Comparison of ENCODE assay signal across 8 mouse cellular contexts in the genomic region with DNA sequence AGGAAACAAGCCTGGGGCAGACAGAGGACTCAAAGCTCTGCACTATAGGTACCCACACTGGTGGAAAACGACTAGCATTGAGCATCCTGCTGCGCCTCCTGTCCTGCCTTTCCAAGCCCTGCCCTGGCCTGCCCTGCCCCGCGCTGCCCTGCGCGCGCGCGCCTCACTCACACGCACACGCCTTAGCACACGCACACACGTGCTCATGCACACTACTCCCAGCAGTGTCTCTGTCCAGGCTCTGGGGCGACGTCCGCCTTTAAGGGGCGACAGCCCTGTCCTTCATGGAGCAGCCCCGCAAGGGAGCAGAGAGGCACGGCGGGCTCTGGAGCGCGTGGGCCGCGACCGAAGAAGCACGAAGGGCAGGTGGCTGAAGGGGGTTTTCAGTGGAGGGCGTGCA. TPM values are rescaled to one million over a fixed set of nuclear protein-coding genes. Genes with fewer than 3 reads are reported as not detected.
DNase-seq lines count a peak whose midpoint lies in the region; ATAC-seq and TF ChIP-seq lines count a peak whose summit lies in the region.
"Had no signal": no experiment of that assay in that cellular context is flagged by ENCODE, and none has a peak within 500 bp of the region (broad histone marks: within the 10 kb centered on the region; RNA-seq: fewer than 3 reads in every experiment).

No protein-coding gene starts in this region.

- no peaks in the 10 kb centered on the region for H3K9me3 ChIP-seq in liver, embryonic 12.5 days (replicated peaks)
- H3K9me3 ChIP-seq in intestine, postnatal 0 days (ENCODE audit: control insufficient read depth) = no peaks in the 10 kb centered on the region
- no peaks in the 10 kb centered on the region for H3K9me3 ChIP-seq in neural tube, embryonic 11.5 days (ENCODE audit: control insufficient read depth, low read length)

- H3K4me1 ChIP-seq in liver, embryonic 12.5 days = no peaks in the 10 kb centered on the region
- H3K4me1 ChIP-seq in embryonic fibroblast, embryonic 13.5 days (ENCODE audit: control insufficient read depth, insufficient read depth, low read length) = no peaks in the 10 kb centered on the region
- H3K4me1 ChIP-seq in intestine, postnatal 0 days (replicated peaks; ENCODE audit: control insufficient read depth, insufficient read depth, low read length) = no peaks in the 10 kb centered on the region
- peaks cover 18% of the 10 kb centered on the region for H3K4me1 ChIP-seq in neural tube, embryonic 11.5 days (ENCODE audit: control insufficient read depth, insufficient read depth, low read length)

- H3K27ac ChIP-seq in liver, embryonic 12.5 days = no peak overlapping the region
- H3K27ac ChIP-seq in embryonic fibroblast, embryonic 13.5 days (ENCODE audit: insufficient read depth, low read length) = no peak overlapping the region
- no peak overlapping the region for H3K27ac ChIP-seq in intestine, postnatal 0 days (ENCODE audit: low read depth, low read length)
- peak overlapping the region; percentile 89 for H3K27ac ChIP-seq in neural tube, embryonic 11.5 days (ENCODE audit: low read depth, low read length)

- no peak for DNase-seq in liver
- peak; percentile 65 for DNase-seq in neural tube, embryonic 11.5 days (ENCODE audit: low spot score)
- DNase-seq in adrenal gland, postnatal 10 days = no peak

- 7% methylated on average over 27 of the region's 27 CpGs for WGBS in liver, embryonic 12.5 days (ENCODE audit: insufficient replicate concordance)
- WGBS in intestine, postnatal 0 days = 2% methylated on average over 27 of the region's 27 CpGs
- 0% methylated on average over 26 of the region's 27 CpGs for WGBS in neural tube, embryonic 11.5 days

- TF ChIP-seq POLR2A in embryonic fibroblast, embryonic 13.5 days (IDR thresholded peaks at IDR 0.05; ENCODE audit: low read depth, low read length) = no peak

- H3K4me2 ChIP-seq in liver, embryonic 12.5 days = peak overlapping the region; percentile 18; the same call in 1 of the 2 replicates
- H3K4me2 ChIP-seq in intestine, postnatal 0 days (replicated peaks; ENCODE audit: low read depth) = peak overlapping the region; percentile 17; the same call in 1 of the 2 replicates
- H3K4me2 ChIP-seq in neural tube, embryonic 11.5 days (ENCODE audit: low read depth) = peak overlapping the region; percentile 94

- no peaks in the 10 kb centered on the region for H3K36me3 ChIP-seq in liver, embryonic 12.5 days
- H3K36me3 ChIP-seq in intestine, postnatal 0 days (ENCODE audit: control insufficient read depth, insufficient read depth) = no peaks in the 10 kb centered on the region
- H3K36me3 ChIP-seq in neural tube, embryonic 11.5 days (ENCODE audit: control insufficient read depth, insufficient read depth, low read length) = no peaks in the 10 kb centered on the region

- H3K4me3 ChIP-seq in liver, embryonic 12.5 days = no peak overlapping the region
- peak overlapping the region; percentile 5; the same call in 1 of the 2 replicates for H3K4me3 ChIP-seq in embryonic fibroblast, embryonic 13.5 days (ENCODE audit: insufficient read depth, low read length)
- H3K4me3 ChIP-seq in intestine, postnatal 0 days (ENCODE audit: low read depth, low read length) = peak overlapping the region; percentile 23; the same call in 1 of the 2 replicates
- peak overlapping the region; percentile 95 for H3K4me3 ChIP-seq in neural tube, embryonic 11.5 days (ENCODE audit: low read depth, low read length)

- no peak overlapping the region for H3K9ac ChIP-seq in liver, embryonic 12.5 days
- no peak overlapping the region for H3K9ac ChIP-seq in intestine, postnatal 0 days (ENCODE audit: low read depth, low read length)
- peak overlapping the region; percentile 71 for H3K9ac ChIP-seq in neural tube, embryonic 11.5 days (ENCODE audit: low read length)

- ATAC-seq in liver, embryonic 12.5 days = no peak
- 0 out of 2 replicates have a peak, but pooled peaks have one; percentile 22 for ATAC-seq in intestine, postnatal 0 days
- ATAC-seq in neural tube, embryonic 11.5 days (ENCODE audit: insufficient read depth, low FRiP score, low TSS enrichment) = peak; percentile 48
- no peak for ATAC-seq in monocyte, adult 5-6 weeks (replicated peaks; ENCODE audit: insufficient number of reproducible peaks, low FRiP score, low TSS enrichment, poor library complexity, severe bottlenecking)

- no peak for TF ChIP-seq CTCF in embryonic fibroblast, embryonic 13.5 days (IDR thresholded peaks at IDR 0.05; ENCODE audit: borderline replicate concordance, insufficient read depth, low read length)
- no peak for TF ChIP-seq CTCF in intestine, postnatal 0 days (IDR thresholded peaks at IDR 0.05; ENCODE audit: low read depth)

- H3K27me3 ChIP-seq in liver, embryonic 12.5 days (replicated peaks) = peaks cover 79% of the 10 kb centered on the region
- peaks cover 70% of the 10 kb centered on the region for H3K27me3 ChIP-seq in intestine, postnatal 0 days (replicated peaks; ENCODE audit: control insufficient read depth, insufficient read depth, low read length)
- H3K27me3 ChIP-seq in neural tube, embryonic 11.5 days (ENCODE audit: control insufficient read depth, insufficient read depth, low read length) = peaks cover 14% of the 10 kb centered on the region; the same call in 1 of the 2 replicates

RNA-seq across cellular contexts. Expression of a gene that starts 11.2 kb away (rescaled TPM):
- 0.02 TPM in 2 replicates for polyA plus RNA-seq in liver, embryonic 12.5 days (2016; fragmentation: Nextera tagmentation; extraction: Ambion mirVana)
- polyA plus RNA-seq in embryonic fibroblast, embryonic 13.5 days (2011; ENCODE audit: insufficient read length, low read depth, missing spikeins) = 1.6 and 7.5 TPM in 2 replicates
- 0.14 TPM in 1 of 2 replicates, not detected in the other for polyA plus RNA-seq in intestine, postnatal 0 days (2015; fragmentation: Nextera tagmentation; extraction: Ambion mirVana)
- 11.4 and 11.9 TPM in 2 replicates for polyA plus RNA-seq in neural tube, embryonic 11.5 days (2014; fragmentation: Nextera tagmentation; extraction: Ambion mirVana)
- total RNA-seq in monocyte, adult 5-6 weeks (2017) = not detected in 3 replicates
- under 1 TPM; 0.03 TPM for total RNA-seq in adrenal gland, postnatal 10 days (2021)
- polyA plus RNA-seq: liver, embryonic 16.5 days had no signal

Comparison
In these comparisons a context has a peak if more than half of its experiments do, and no peak if none do; other contexts are left out.
1. ATAC-seq: peak in intestine, postnatal 0 days (single experiment) and neural tube, embryonic 11.5 days (single experiment); none in liver, embryonic 12.5 days (single experiment) and monocyte, adult 5-6 weeks (single experiment).
2. H3K4me2 ChIP-seq: peak in every context shown above with its lines; median percentile 94 in neural tube, embryonic 11.5 days; 18 in liver, embryonic 12.5 days; 17 in intestine, postnatal 0 days.